Mouse (Mus musculus) heart, adult 2 months (tissue): ENCODE data around the gene Ccdc175.

ENCODE experiments used
- CTCF ChIP-seq: fragments of 200-600 bp; IDR thresholded peaks from 2 replicates; pipeline ENCODE4 v1.8.1; 2022; ENCODE audit warnings: antibody characterized with exemption, mild to moderate bottlenecking, moderate library complexity
- POLR2A ChIP-seq: fragments of 200-500 bp; IDR thresholded peaks from 2 replicates; pipeline ENCODE4 v1.6.1; 2011; ENCODE audit warnings: mild to moderate bottlenecking, low read depth, low read length, control low read depth; ENCODE audit not compliant: insufficient read depth

DNA sequence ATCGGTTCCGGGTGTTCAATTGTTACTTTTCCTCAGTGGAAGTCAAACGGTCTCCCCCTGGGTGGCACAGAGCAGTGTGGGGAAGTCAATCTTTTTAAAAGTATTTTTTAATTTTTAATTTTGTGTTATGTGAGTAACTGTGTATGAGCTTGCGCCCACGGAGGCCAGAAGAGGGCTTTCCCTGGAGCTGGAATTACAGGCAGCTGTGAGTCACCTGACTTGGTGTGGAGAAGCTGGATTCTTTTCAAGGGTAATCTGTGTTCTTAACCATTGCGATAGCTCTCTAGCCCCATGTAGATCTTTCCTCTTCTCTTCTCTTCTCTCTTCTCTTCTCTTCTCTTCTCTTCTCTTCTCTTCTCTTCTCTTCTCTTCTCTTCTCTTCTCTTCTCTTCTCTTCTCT lies 69.7 kb downstream of the Ccdc175 start:
- TF ChIP-seq POLR2A (no peak), CTCF (peak; percentile 20; the same call in 1 of the 2 replicates)
